Mouse (Mus musculus): ENCODE measurements at regions not wholly inside any gene's neighbourhood (a gene's known extent, or its start where the extent isn't known, plus 50 kb on each side); places are given as distances from the start of the nearest gene placed in this dataset.

- no peak for DNase-seq (ENCODE audit: inconsistent ontology term)
Observed at GRCm38 (mm10) chr16:71489415-71489814, 818.7 kb upstream of the Robo1 start.

- no peak for DNase-seq (ENCODE audit: inconsistent ontology term)
Observed at GRCm38 (mm10) chr16:71496478-71497198, 811.5 kb upstream of the Robo1 start.

GRCm38 (mm10) chr16:71497199-71497584, 810.9 kb upstream of the Robo1 start:
- no peak for DNase-seq (ENCODE audit: inconsistent ontology term)

GRCm38 (mm10) chr16:71511381-71511780, 796.7 kb upstream of the Robo1 start:
- peak; percentile 79 for DNase-seq (ENCODE audit: inconsistent ontology term)

- DNase-seq (ENCODE audit: inconsistent ontology term), result no peak
Observed at GRCm38 (mm10) chr16:71539312-71539711, 768.8 kb upstream of the Robo1 start.
